Mouse (Mus musculus): ENCODE results near the gene Armcx1. TPM values are rescaled to one million over a fixed set of nuclear protein-coding genes. Genes with fewer than 3 reads are reported as not detected.

Armcx1 gene
- 17.7 and 22.6 TPM in 2 replicates for polyA plus RNA-seq (2015; fragmentation: Nextera tagmentation; extraction: Ambion mirVana)

GRCm38 (mm10) chrX:134717752-134718308, at the start of gene Armcx1:
Armcx1 (plus strand) TSS chrX:134717963.

GRCm38 (mm10) chrX:134686267-134686666, 31.5 kb upstream of the Armcx1 start, which contains the start of gene Armcx4:
Armcx4 (plus strand) TSS chrX:134686519.

GRCm38 (mm10) chrX:134750764-134751592, 33.2 kb downstream of the Armcx1 start, which contains the start of gene Armcx6:
Armcx6 (minus strand) TSS chrX:134751417.

GRCm38 (mm10) chrX:134756434-134757292, 38.9 kb downstream of the Armcx1 start, which contains the start of gene Armcx3:
Armcx3 (plus strand) TSS chrX:134756595.

Small RNA genes lying within 50 kb of the gene (microRNA-seq; reads per million reads assigned to microRNA genes)
- not detected for gene Mir7093

Other genes with a start within 250 kb of the Armcx1 start
- not detected in 2 replicates for gene Taf7l, start 241.5 kb upstream of the Armcx1 start, polyA plus RNA-seq (2015; fragmentation: Nextera tagmentation; extraction: Ambion mirVana)
- gene Timm8a1, start 176.1 kb upstream of the Armcx1 start, polyA plus RNA-seq (2015; fragmentation: Nextera tagmentation; extraction: Ambion mirVana), result 42.5 and 43.2 TPM in 2 replicates
- 0.93 and 2.5 TPM in 2 replicates for gene Btk, start 134.4 kb upstream of the Armcx1 start, polyA plus RNA-seq (2015; fragmentation: Nextera tagmentation; extraction: Ambion mirVana)
- gene Rpl36a, start 132.3 kb upstream of the Armcx1 start, polyA plus RNA-seq (2015; fragmentation: Nextera tagmentation; extraction: Ambion mirVana), result 380 and 391 TPM in 2 replicates
- gene Gla, start 116.8 kb upstream of the Armcx1 start, polyA plus RNA-seq (2015; fragmentation: Nextera tagmentation; extraction: Ambion mirVana), result 5.9 and 6.4 TPM in 2 replicates
- gene Hnrnph2, start 116.8 kb upstream of the Armcx1 start, polyA plus RNA-seq (2015; fragmentation: Nextera tagmentation; extraction: Ambion mirVana), result 79.9 and 85.6 TPM in 2 replicates
- 1.5 and 1.6 TPM in 2 replicates for gene Armcx4, start 31.4 kb upstream of the Armcx1 start, polyA plus RNA-seq (2015; fragmentation: Nextera tagmentation; extraction: Ambion mirVana)
- gene Armcx6, start 33.5 kb downstream of the Armcx1 start, polyA plus RNA-seq (2015; fragmentation: Nextera tagmentation; extraction: Ambion mirVana), result 6.0 and 6.1 TPM in 2 replicates
- gene Armcx3, start 38.6 kb downstream of the Armcx1 start, polyA plus RNA-seq (2015; fragmentation: Nextera tagmentation; extraction: Ambion mirVana), result 41.4 and 50.7 TPM in 2 replicates
- 22.7 and 25.9 TPM in 2 replicates for gene Armcx2, start 91.3 kb downstream of the Armcx1 start, polyA plus RNA-seq (2015; fragmentation: Nextera tagmentation; extraction: Ambion mirVana)
- 0.08 and 0.30 TPM in 2 replicates for gene Nxf2, start 246.8 kb downstream of the Armcx1 start, polyA plus RNA-seq (2015; fragmentation: Nextera tagmentation; extraction: Ambion mirVana)